8 mouse cellular contexts compared by ENCODE assay signal in the genomic region with DNA sequence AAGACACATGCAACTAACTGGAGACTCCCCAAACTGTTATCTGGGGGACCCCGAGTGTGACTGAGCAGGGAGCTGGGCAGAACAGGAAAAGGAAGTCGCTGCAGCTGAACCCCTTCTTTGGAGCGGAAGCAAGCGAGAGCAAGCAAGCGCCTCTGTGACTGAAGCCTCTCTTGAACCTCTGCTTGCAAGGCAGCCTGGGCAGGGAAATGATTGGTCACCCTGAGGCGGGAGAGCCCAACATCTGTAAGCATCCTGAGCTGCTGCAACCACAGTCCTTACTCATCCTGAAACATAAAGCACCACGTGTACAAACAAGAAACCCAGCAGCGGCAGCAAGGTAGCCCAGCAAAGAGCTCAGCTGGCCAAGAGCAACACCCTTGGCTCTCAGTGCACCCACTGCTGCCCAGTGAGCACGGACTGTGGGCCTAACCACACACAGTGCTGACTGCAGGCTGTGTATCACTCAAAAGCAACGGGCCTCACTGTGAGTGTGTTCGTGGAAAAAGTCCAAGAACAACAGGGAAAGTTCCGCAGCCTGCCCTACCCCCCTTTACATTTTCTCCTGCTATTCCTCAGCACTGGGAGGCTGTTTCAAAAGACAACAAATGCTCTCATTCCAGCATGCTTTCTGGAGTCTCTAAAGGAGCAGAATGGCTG.
DNase-seq lines count a peak whose midpoint lies in the region; ATAC-seq lines count a peak whose summit lies in the region.

No protein-coding gene starts in this region.

- intact Hi-C loops in heart, postnatal 25 days (cut with DNase I): no loop called here

- H3K4me3 ChIP-seq in embryonic facial prominence, embryonic 13.5 days: no peak overlapping the region
- H3K4me3 ChIP-seq in neural tube, embryonic 11.5 days (ENCODE audit: low read depth, low read length): no peak overlapping the region

- 25% methylated on average over 12 of the region's 12 CpGs for WGBS in embryonic facial prominence, embryonic 13.5 days
- WGBS in neural tube, embryonic 11.5 days: 43% methylated on average over 12 of the region's 12 CpGs

- 0 out of 2 replicates have a peak overlapping the region, but pooled peaks have one; percentile 33 for H3K9ac ChIP-seq in embryonic facial prominence, embryonic 13.5 days
- H3K9ac ChIP-seq in neural tube, embryonic 11.5 days (ENCODE audit: low read length): peak overlapping the region; percentile 10; the same call in 1 of the 2 replicates

- H3K36me3 ChIP-seq in embryonic facial prominence, embryonic 13.5 days: no peaks in the 10 kb centered on the region
- no peaks in the 10 kb centered on the region for H3K36me3 ChIP-seq in neural tube, embryonic 11.5 days (ENCODE audit: control insufficient read depth, insufficient read depth, low read length)

- H3K27ac ChIP-seq in embryonic facial prominence, embryonic 13.5 days: peak overlapping the region; percentile 83
- peak overlapping the region; percentile 27; the same call in 1 of the 2 replicates for H3K27ac ChIP-seq in neural tube, embryonic 11.5 days (ENCODE audit: low read depth, low read length)

- H3K9me3 ChIP-seq in embryonic facial prominence, embryonic 13.5 days: no peaks in the 10 kb centered on the region
- H3K9me3 ChIP-seq in neural tube, embryonic 11.5 days (ENCODE audit: control insufficient read depth, low read length): no peaks in the 10 kb centered on the region

- H3K27me3 ChIP-seq in embryonic facial prominence, embryonic 13.5 days: no peaks in the 10 kb centered on the region
- no peaks in the 10 kb centered on the region for H3K27me3 ChIP-seq in neural tube, embryonic 11.5 days (ENCODE audit: control insufficient read depth, insufficient read depth, low read length)

- peak; percentile 9 for DNase-seq in kidney, adult 9 months
- DNase-seq in kidney, adult 11 months: no peak
- DNase-seq in heart, postnatal 25 days (ENCODE audit: low spot score): peak; percentile 16
- peak; percentile 30 for DNase-seq in liver
- DNase-seq in neural tube, embryonic 11.5 days (ENCODE audit: low spot score): peak; percentile 34
- DNase-seq in cerebellum, postnatal 4 days (ENCODE audit: low spot score in 2 of 2): no peak
- DNase-seq in ovary, postnatal 14 days (ENCODE audit: low spot score): no peak

- ATAC-seq in embryonic facial prominence, embryonic 13.5 days (ENCODE audit: insufficient number of reproducible peaks, insufficient read depth, low FRiP score, low TSS enrichment, low read depth): peak; percentile 67; the same call in 1 of the 2 replicates
- no peak; the same call in 1 of the 2 replicates for ATAC-seq in neural tube, embryonic 11.5 days (ENCODE audit: insufficient read depth, low FRiP score, low TSS enrichment)

- peak overlapping the region; percentile 33 for H3K4me2 ChIP-seq in embryonic facial prominence, embryonic 13.5 days
- no peak overlapping the region for H3K4me2 ChIP-seq in neural tube, embryonic 11.5 days (ENCODE audit: low read depth)

- H3K4me1 ChIP-seq in embryonic facial prominence, embryonic 13.5 days: peaks cover 30% of the 10 kb centered on the region
- peaks cover 7% of the 10 kb centered on the region for H3K4me1 ChIP-seq in neural tube, embryonic 11.5 days (ENCODE audit: control insufficient read depth, insufficient read depth, low read length)

Comparison
In these comparisons a context has a peak if more than half of its experiments do, and no peak if none do; other contexts are left out.
1. DNase-seq: peak in kidney, adult 9 months (single experiment), heart, postnatal 25 days (single experiment), liver (single experiment) and neural tube, embryonic 11.5 days (single experiment); none in kidney, adult 11 months (single experiment), cerebellum, postnatal 4 days (0 of 2) and ovary, postnatal 14 days (single experiment).